Mouse (Mus musculus): ENCODE results near the gene Lrrc27. TPM values are rescaled to one million over a fixed set of nuclear protein-coding genes. Genes with fewer than 3 reads are reported as not detected.
A peak's percentile ranks its signal among the peaks of the same experiment; 100 is the strongest.

The Lrrc27 gene
- polyA plus RNA-seq, 1 experiment = 863 TPM

GRCm38 (mm10) chr7:139185971-139186370 lies 26.8 kb upstream of the Lrrc27 start:
- no peak overlapping the region for H3K4me3 ChIP-seq (ENCODE audit: control insufficient read depth, low read depth, low read length)
- TF ChIP-seq CTCF (IDR thresholded peaks at IDR 0.05; ENCODE audit: control insufficient read depth, insufficient read depth, insufficient replicate concordance, low read depth, low read length) (no peak), POLR2A (IDR thresholded peaks at IDR 0.05; ENCODE audit: control insufficient read depth, low read depth, low read length) (no peak)
- H3K36me3 ChIP-seq (ENCODE audit: control insufficient read depth, insufficient read depth, low read length) = no peaks in the 10 kb centered on the region
- peaks cover 9% of the 10 kb centered on the region for H3K4me1 ChIP-seq (ENCODE audit: control insufficient read depth, insufficient read depth, low read length)
- no peaks in the 10 kb centered on the region; the same call in 1 of the 2 replicates for H3K27me3 ChIP-seq (ENCODE audit: control insufficient read depth, insufficient read depth, low read length)
- H3K27ac ChIP-seq (ENCODE audit: control insufficient read depth, insufficient read depth, low read depth, low read length) = no peak overlapping the region

- Histone ChIP-seq H3K27ac (ENCODE audit: control insufficient read depth, insufficient read depth, low read depth, low read length) (no peak overlapping the region), H3K27me3 (ENCODE audit: control insufficient read depth, insufficient read depth, low read length) (no peaks in the 10 kb centered on the region; the same call in 1 of the 2 replicates), H3K36me3 (ENCODE audit: control insufficient read depth, insufficient read depth, low read length) (no peaks in the 10 kb centered on the region), H3K4me1 (ENCODE audit: control insufficient read depth, insufficient read depth, low read length) (peaks cover 9% of the 10 kb centered on the region), H3K4me3 (ENCODE audit: control insufficient read depth, low read depth, low read length) (no peak overlapping the region)
- TF ChIP-seq CTCF (IDR thresholded peaks at IDR 0.05; ENCODE audit: control insufficient read depth, insufficient read depth, insufficient replicate concordance, low read depth, low read length) = no peak
- TF ChIP-seq POLR2A (IDR thresholded peaks at IDR 0.05; ENCODE audit: control insufficient read depth, low read depth, low read length) = no peak
These were observed 26.4 kb upstream of the Lrrc27 start for GRCm38 (mm10) chr7:139186436-139186835.

- Histone ChIP-seq H3K27me3 (ENCODE audit: control insufficient read depth, insufficient read depth, low read length) (no peaks in the 10 kb centered on the region; the same call in 1 of the 2 replicates), H3K4me1 (ENCODE audit: control insufficient read depth, insufficient read depth, low read length) (peaks cover 9% of the 10 kb centered on the region), H3K4me3 (ENCODE audit: control insufficient read depth, low read depth, low read length) (no peak overlapping the region), H3K27ac (ENCODE audit: control insufficient read depth, insufficient read depth, low read depth, low read length) (no peak overlapping the region), H3K36me3 (ENCODE audit: control insufficient read depth, insufficient read depth, low read length) (no peaks in the 10 kb centered on the region)
- no peak for TF ChIP-seq POLR2A (IDR thresholded peaks at IDR 0.05; ENCODE audit: control insufficient read depth, low read depth, low read length)
- no peak for TF ChIP-seq CTCF (IDR thresholded peaks at IDR 0.05; ENCODE audit: control insufficient read depth, insufficient read depth, insufficient replicate concordance, low read depth, low read length)
These were observed 25.5 kb upstream of the Lrrc27 start for GRCm38 (mm10) chr7:139187277-139187676.

- H3K4me3 ChIP-seq (ENCODE audit: control insufficient read depth, low read depth, low read length) = peak overlapping the region; percentile 63
- H3K27me3 ChIP-seq (ENCODE audit: control insufficient read depth, insufficient read depth, low read length) = no peaks in the 10 kb centered on the region; the same call in 1 of the 2 replicates
- TF ChIP-seq CTCF (IDR thresholded peaks at IDR 0.05; ENCODE audit: control insufficient read depth, insufficient read depth, insufficient replicate concordance, low read depth, low read length) (no peak), POLR2A (IDR thresholded peaks at IDR 0.05; ENCODE audit: control insufficient read depth, low read depth, low read length) (no peak)
- no peak overlapping the region for H3K27ac ChIP-seq (ENCODE audit: control insufficient read depth, insufficient read depth, low read depth, low read length)
- peaks cover 9% of the 10 kb centered on the region for H3K4me1 ChIP-seq (ENCODE audit: control insufficient read depth, insufficient read depth, low read length)
- H3K36me3 ChIP-seq (ENCODE audit: control insufficient read depth, insufficient read depth, low read length) = no peaks in the 10 kb centered on the region
These were observed 24.8 kb upstream of the Lrrc27 start for GRCm38 (mm10) chr7:139187771-139188633.

GRCm38 (mm10) chr7:139188634-139189207 lies 24.1 kb upstream of the Lrrc27 start:
- TF ChIP-seq CTCF (IDR thresholded peaks at IDR 0.05; ENCODE audit: control insufficient read depth, insufficient read depth, insufficient replicate concordance, low read depth, low read length) (no peak), POLR2A (IDR thresholded peaks at IDR 0.05; ENCODE audit: control insufficient read depth, low read depth, low read length) (no peak)
- peaks cover 9% of the 10 kb centered on the region for H3K4me1 ChIP-seq (ENCODE audit: control insufficient read depth, insufficient read depth, low read length)
- peak overlapping the region; percentile 63 for H3K4me3 ChIP-seq (ENCODE audit: control insufficient read depth, low read depth, low read length)
- no peaks in the 10 kb centered on the region for H3K36me3 ChIP-seq (ENCODE audit: control insufficient read depth, insufficient read depth, low read length)
- no peak overlapping the region for H3K27ac ChIP-seq (ENCODE audit: control insufficient read depth, insufficient read depth, low read depth, low read length)
- no peaks in the 10 kb centered on the region; the same call in 1 of the 2 replicates for H3K27me3 ChIP-seq (ENCODE audit: control insufficient read depth, insufficient read depth, low read length)

GRCm38 (mm10) chr7:139190616-139191015 lies 22.2 kb upstream of the Lrrc27 start:
- no peak overlapping the region for H3K4me3 ChIP-seq (ENCODE audit: control insufficient read depth, low read depth, low read length)
- no peaks in the 10 kb centered on the region for H3K36me3 ChIP-seq (ENCODE audit: control insufficient read depth, insufficient read depth, low read length)
- H3K27me3 ChIP-seq (ENCODE audit: control insufficient read depth, insufficient read depth, low read length) = no peaks in the 10 kb centered on the region; the same call in 1 of the 2 replicates
- no peak for TF ChIP-seq POLR2A (IDR thresholded peaks at IDR 0.05; ENCODE audit: control insufficient read depth, low read depth, low read length)
- no peak for TF ChIP-seq CTCF (IDR thresholded peaks at IDR 0.05; ENCODE audit: control insufficient read depth, insufficient read depth, insufficient replicate concordance, low read depth, low read length)
- H3K27ac ChIP-seq (ENCODE audit: control insufficient read depth, insufficient read depth, low read depth, low read length) = no peak overlapping the region
- peaks cover 9% of the 10 kb centered on the region for H3K4me1 ChIP-seq (ENCODE audit: control insufficient read depth, insufficient read depth, low read length)

- TF ChIP-seq POLR2A (IDR thresholded peaks at IDR 0.05; ENCODE audit: control insufficient read depth, low read depth, low read length) = no peak
- no peak; the same call in 1 of the 2 replicates for TF ChIP-seq CTCF (IDR thresholded peaks at IDR 0.05; ENCODE audit: control insufficient read depth, insufficient read depth, insufficient replicate concordance, low read depth, low read length)
- H3K4me3 ChIP-seq (ENCODE audit: control insufficient read depth, low read depth, low read length) = no peak overlapping the region
- H3K27ac ChIP-seq (ENCODE audit: control insufficient read depth, insufficient read depth, low read depth, low read length) = no peak overlapping the region
- no peaks in the 10 kb centered on the region; the same call in 1 of the 2 replicates for H3K27me3 ChIP-seq (ENCODE audit: control insufficient read depth, insufficient read depth, low read length)
- H3K36me3 ChIP-seq (ENCODE audit: control insufficient read depth, insufficient read depth, low read length) = no peaks in the 10 kb centered on the region
- peaks cover 9% of the 10 kb centered on the region for H3K4me1 ChIP-seq (ENCODE audit: control insufficient read depth, insufficient read depth, low read length)
These were observed 21.2 kb upstream of the Lrrc27 start for GRCm38 (mm10) chr7:139191619-139192018.
